Mouse (Mus musculus): Measurements from ENCODE around the gene Pde8a. TPM values are rescaled to one million over a fixed set of nuclear protein-coding genes. Genes with fewer than 3 reads are reported as not detected.
"Not testable (repeated sequence)": the region's sequence is repeated elsewhere in the genome, so short reads cannot be mapped to it uniquely, and the experiment has no call there.

Gene Pde8a
- total RNA-seq, 2 experiments from 2014 or later = 13.2 to 14.6 TPM

- intact Hi-C loops (cut with DNase I); DNase-seq: not testable (repeated sequence)
Observed at GRCm38 (mm10) chr7:81203576-81203975, 9.8 kb upstream of the Pde8a start.

DNA sequence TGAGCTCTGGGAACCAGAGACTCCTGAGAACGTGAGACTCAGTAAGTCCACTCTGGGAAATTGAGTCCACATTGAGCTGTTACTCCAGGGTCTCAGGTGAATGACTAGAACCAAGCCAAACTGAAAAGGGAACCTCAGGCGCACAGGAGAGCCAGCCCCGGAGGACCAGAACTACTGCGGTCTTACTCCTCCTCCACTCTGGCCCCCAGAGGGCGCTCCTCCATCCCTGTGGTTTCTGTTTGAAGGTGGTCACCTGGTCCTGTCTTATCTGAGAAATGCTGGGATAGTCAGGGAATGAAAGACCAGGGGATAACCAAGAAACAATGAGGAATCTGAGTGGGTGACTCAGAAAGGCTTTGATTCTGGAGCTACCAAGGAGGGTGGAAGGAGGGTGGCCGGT is 4.5 kb upstream of the Pde8a start:
- peak; percentile 73 to 77 for DNase-seq
- intact Hi-C loops (cut with DNase I) = loop anchor here (2.0 kb wide), 1 partner anchor 132 kb away; no protein-coding TSS in a partner anchor

- intact Hi-C loops (cut with DNase I) = loop anchor here (2.0 kb wide), 3 partner anchors 43 to 131 kb away; no protein-coding TSS in a partner anchor
- no peak for DNase-seq
Observed at GRCm38 (mm10) chr7:81209979-81210685, 3.3 kb upstream of the Pde8a start.

- intact Hi-C loops (cut with DNase I) = loop anchor here (2.0 kb wide), 2 partner anchors 45 to 119 kb away; no protein-coding TSS in a partner anchor
- peak; percentile 39 to 41 for DNase-seq
Observed at GRCm38 (mm10) chr7:81211760-81212159, 1.6 kb upstream of the Pde8a start.

GRCm38 (mm10) chr7:81212261-81212681 is 1.1 kb upstream of the Pde8a start:
- peak; percentile 61 to 75 for DNase-seq
- intact Hi-C loops (cut with DNase I) = no loop called here

GRCm38 (mm10) chr7:81212697-81213346 is 574 bp upstream of the Pde8a start:
- peak; percentile 98 for DNase-seq
- intact Hi-C loops (cut with DNase I) = no loop called here

GRCm38 (mm10) chr7:81214153-81214907 is 934 bp downstream of the Pde8a start:
- no peak for DNase-seq

DNA sequence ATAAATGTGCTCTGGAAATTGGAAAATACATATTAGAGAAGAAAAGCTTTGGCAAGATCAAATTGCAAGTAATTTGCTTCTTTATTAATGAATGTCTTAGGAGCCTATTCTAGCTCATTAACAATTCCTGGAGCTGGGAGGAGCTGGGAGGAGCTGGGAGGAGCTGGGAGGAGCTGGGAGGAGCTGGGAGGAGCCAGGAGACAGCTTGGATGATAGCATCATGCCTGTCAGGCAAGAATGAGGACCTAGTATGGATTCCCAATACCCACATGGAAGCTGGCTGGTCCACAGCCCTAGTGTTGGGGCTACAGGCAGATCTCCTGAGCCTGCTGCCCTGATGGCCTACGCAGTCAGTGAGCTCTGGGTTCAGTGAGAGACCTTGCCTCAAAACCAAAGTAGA is 2.6 kb downstream of the Pde8a start:
- intact Hi-C loops (cut with DNase I) = loop anchor here (2.0 kb wide), 1 partner anchor 59 kb away; no protein-coding TSS in a partner anchor
- no peak for DNase-seq

More at GRCm38 (mm10) chr7:81214153-81214907, 934 bp downstream of the Pde8a start:
- intact Hi-C loops (cut with DNase I) = loop anchor here (2.0 kb wide), 1 partner anchor 60 kb away; no protein-coding TSS in a partner anchor

GRCm38 (mm10) chr7:81219321-81219720 is 5.9 kb downstream of the Pde8a start:
- no peak for DNase-seq
- intact Hi-C loops (cut with DNase I) = no loop called here

DNA sequence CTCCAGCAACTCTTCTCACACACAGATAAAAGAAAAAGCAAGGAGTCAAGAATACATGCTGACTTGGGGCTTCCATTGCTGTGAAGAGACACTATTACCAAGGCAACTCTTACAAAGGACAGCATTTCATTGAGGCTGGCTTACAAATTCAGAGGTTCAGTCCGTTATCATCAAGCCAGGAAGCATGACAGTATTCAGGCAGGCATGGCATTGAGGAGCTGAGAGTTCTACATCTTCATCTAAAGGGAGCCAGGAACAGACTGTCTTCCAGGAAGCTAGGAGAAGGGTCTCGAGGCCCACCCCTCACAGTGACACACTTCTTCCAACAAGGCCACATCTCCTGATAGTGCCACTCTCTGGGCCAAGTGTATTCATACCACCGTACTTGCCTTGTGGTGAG is 7.0 kb downstream of the Pde8a start:
- intact Hi-C loops (cut with DNase I) = no loop called here
- no peak for DNase-seq

- DNase-seq = no peak
- intact Hi-C loops (cut with DNase I) = no loop called here
Observed at GRCm38 (mm10) chr7:81224260-81224659, 10.9 kb downstream of the Pde8a start.

- no peak for DNase-seq
- intact Hi-C loops (cut with DNase I) = no loop called here
Observed at GRCm38 (mm10) chr7:81230091-81230792, 16.8 kb downstream of the Pde8a start.

- intact Hi-C loops (cut with DNase I) = no loop called here
- no peak for DNase-seq
Observed at GRCm38 (mm10) chr7:81232674-81233073, 19.3 kb downstream of the Pde8a start.

GRCm38 (mm10) chr7:81235117-81235516 is 21.7 kb downstream of the Pde8a start:
- intact Hi-C loops (cut with DNase I) = no loop called here
- DNase-seq = no peak

DNA sequence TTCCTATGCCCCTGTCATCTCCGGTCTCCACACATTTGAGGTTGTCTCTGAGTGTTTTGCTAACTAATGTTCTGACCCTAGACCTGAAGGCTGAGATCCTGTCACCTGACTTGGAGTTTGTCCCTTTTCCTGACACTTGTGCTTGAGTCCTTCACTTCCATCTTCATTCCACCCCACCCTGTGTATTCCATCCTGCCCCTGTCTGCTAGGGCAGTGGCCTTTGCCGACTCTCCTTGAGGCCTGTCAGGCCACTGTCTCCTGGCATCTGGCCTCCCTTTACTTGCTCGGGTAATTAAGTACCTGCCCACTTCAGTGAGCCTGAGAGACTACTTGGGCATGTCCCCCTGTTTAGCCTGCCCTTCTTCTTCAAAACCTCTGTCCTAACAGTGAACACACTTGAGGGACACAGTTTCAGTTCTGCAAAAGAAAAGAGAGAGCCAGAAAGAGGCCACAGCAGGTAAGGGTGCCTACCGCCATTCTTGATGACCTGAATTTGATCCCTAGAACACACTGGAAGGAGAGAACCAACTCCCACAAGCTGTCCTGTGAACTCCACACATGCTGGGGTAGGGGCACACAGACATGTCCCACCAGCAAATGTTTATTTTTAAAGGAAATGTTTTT is 22.3 kb downstream of the Pde8a start:
- DNase-seq = no peak
- intact Hi-C loops (cut with DNase I) = no loop called here

- DNase-seq = no peak
- intact Hi-C loops (cut with DNase I) = no loop called here
Observed at GRCm38 (mm10) chr7:81243361-81243760, 30.0 kb downstream of the Pde8a start.

- intact Hi-C loops (cut with DNase I) = no loop called here
Observed at GRCm38 (mm10) chr7:81249854-81250279, 36.5 kb downstream of the Pde8a start.

GRCm38 (mm10) chr7:81250601-81251000 is 37.2 kb downstream of the Pde8a start:
- intact Hi-C loops (cut with DNase I) = no loop called here
- no peak for DNase-seq

More at GRCm38 (mm10) chr7:81249854-81250279, 36.5 kb downstream of the Pde8a start:
- no peak for DNase-seq

GRCm38 (mm10) chr7:81251521-81251920 is 38.1 kb downstream of the Pde8a start:
- DNase-seq = no peak

DNA sequence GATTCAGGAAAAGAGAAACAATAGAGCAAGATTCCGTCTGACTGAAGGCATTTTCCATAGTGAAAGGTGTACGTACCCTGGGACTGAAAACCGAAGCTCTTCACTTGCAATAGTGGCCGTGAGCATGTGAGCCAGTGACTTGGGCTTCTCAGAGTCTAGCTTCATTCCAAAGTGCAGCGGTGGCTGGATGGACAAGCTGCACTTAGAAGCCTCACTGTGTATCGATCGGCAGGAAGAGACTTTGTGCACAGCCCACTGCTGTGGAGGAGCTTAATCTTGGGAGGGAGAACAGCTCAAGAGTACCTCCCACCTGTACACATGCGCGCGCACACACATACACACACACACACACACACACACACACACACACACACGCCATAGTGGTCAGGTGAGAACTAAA is 39.9 kb downstream of the Pde8a start:
- no peak for DNase-seq
- intact Hi-C loops (cut with DNase I) = no loop called here

More at GRCm38 (mm10) chr7:81251521-81251920, 38.1 kb downstream of the Pde8a start:
- intact Hi-C loops (cut with DNase I) = no loop called here

Data from heart, postnatal 14 days (tissue).